Mouse (Mus musculus) regulatory T cell (primary cell): ENCODE measurements around the gene Cct2.

Experiments
- in situ Hi-C: fragments of 300-600 bp; cut with MboI, MseI; formaldehyde crosslinking; loops from one replicate; pipeline ENCODE4 v1.15.1; 2025; ENCODE audit warnings: high pct_unique_total_duplicates

Gene Cct2

DNA sequence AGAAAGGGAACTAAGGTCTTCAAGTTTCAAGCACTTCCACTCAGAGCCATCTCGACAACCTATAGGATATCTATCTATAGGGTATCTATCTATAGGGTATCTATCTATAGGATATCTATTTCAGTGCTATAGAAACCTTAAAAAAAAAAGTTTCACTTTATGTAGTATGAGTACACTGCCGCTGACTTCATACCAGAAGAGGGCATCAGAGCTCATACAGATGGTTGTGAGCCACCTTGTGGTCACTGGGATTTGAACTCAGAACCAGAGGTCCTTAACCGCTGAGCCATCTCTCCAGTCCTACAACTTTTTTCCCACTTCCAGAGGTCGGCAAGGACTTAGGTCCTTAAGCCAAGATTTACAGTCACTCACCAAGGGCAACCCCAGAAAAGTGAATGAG, 7.9 kb downstream of the Cct2 start:
- in situ Hi-C loops: loop anchor here (10.0 kb wide), 2 partner anchors 649 to 1631 kb away; no protein-coding TSS in a partner anchor

GRCm38 (mm10) chr10:117049961-117050597, 13.5 kb downstream of the Cct2 start:
- in situ Hi-C loops: loop anchor here (10.0 to 25.0 kb wide), 3 partner anchors 162 to 1625 kb away; partner anchors contain the start of gene Yeats4

- in situ Hi-C loops: loop anchor here (25.0 kb wide), 1 partner anchor 163 kb away; the partner anchor contains the start of gene Yeats4
Measured at GRCm38 (mm10) chr10:117049253-117049652, 14.4 kb downstream of the Cct2 start.

DNA sequence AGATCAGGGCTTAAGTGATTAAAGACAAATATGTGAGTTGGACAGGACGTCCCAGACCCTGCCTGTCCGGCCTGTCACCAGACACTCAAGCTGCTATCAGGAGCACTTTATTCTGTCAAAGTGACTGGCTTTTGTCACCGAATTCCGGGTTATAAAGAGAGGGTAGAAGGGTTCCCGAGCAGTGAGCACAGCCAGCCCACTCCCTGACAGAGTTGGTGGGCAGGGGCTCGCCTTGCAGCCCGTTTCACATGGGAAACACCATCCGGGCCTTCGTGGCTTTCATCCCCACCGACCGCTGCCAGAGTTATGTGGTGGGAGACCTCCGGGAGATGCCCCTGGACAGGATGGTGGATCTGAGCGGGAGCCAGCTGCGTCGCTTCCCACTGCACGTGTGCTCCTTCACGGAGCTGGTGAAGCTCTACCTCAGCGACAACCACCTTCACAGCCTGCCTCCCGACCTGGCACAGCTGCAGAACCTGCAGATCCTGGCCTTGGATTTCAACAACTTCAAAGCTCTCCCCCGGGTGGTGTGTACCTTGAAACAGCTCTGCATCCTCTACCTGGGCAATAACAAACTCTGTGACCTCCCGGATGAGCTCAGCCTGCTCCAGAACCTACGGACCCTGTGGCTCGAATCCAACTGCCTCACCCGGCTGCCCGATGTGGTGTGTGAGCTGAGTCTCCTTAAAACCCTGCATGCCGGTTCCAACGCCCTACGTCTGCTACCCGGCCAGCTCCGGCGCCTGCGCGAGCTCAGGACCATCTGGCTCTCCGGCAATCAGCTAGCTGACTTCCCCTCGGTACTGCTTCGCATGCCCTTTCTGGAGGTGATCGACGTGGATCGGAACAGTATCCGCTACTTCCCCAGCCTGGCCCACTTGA, 18.2 kb downstream of the Cct2 start, which contains the start of gene Lrrc10:
Lrrc10 (plus strand) TSS at position 167 of the 882 bp plus-strand sequence.
- in situ Hi-C loops: loop anchor here (25.0 kb wide), 1 partner anchor 167 kb away; the partner anchor contains the start of gene Yeats4

DNA sequence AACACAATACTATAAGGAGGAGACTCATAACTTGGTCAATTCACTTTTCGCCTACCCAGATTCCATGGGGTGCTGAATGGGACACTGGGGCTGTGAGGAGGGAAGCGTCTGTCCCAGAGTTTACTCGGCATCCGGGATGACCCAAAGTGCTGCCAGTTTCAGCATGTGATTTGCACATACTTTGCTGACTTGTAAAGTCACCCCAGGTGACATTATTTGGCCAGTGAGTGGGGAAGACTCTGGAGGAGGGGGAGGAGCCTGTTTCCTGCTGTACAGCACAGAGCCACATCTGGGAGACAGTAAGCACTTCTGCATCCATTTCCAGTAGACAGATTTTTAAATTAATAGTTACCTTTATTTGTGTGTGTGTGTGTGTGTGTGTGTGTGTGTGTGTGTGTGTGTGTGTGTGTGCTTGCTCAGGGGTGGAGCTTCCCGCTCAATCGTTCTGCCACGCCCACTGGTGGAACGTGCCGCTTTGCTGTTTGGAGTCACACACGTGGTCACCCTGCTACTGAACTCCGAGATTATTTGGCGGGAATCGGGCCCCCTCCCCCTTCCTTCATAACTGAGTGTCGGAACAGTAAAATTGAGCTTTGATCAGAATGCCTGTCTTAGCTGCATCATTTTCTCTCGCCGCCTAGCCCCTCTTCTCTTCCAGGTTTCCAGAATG, 20.0 kb downstream of the Cct2 start:
- in situ Hi-C loops: loop anchor here (25.0 kb wide), 1 partner anchor 169 kb away; the partner anchor contains the start of gene Yeats4

DNA sequence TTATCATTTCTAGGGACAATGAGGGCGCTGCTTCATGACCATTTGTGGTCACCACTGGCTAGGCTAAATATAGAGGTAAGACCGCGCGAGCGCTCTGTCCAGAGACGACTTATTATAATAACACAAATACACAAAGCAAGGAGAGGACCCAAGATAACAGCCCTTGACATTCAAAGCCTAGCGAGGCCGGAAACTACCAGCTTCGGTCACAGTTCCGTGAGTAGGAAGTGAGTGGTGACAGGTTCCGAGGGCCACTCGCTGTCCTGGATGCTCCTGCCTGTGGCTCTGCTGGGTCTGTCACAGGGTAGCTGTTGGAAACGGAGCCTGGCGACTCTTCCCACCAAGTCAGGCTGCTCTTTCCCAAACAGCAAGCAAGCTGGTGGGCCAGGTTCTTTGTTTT, 21.3 kb downstream of the Cct2 start:
- in situ Hi-C loops: loop anchor here (25.0 kb wide), 1 partner anchor 170 kb away; the partner anchor contains the start of gene Yeats4

- in situ Hi-C loops: loop anchor here (25.0 kb wide), 1 partner anchor 172 kb away; the partner anchor contains the start of gene Yeats4
Measured at GRCm38 (mm10) chr10:117040355-117040754, 23.3 kb downstream of the Cct2 start.

DNA sequence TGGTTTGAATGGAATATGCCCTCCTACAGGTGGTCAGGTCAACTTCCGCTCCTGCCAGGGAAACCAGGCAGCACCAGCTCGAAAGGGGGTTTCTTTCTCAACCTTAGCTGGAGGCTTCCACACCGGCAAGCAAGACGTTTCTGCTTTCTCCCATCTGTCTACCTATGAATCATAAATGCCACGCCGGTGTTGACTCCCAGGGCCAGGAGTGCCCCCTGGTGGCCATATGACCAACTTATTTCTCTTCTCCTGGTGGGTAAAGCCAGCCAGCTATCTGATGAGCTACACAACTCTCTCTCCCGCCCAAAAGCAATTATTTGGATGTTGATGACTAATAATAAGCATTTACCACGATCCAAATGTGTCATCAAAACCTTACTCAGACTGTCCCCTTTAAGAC, 29.8 kb downstream of the Cct2 start:
- in situ Hi-C loops: loop anchor here (25.0 kb wide), 1 partner anchor 179 kb away; the partner anchor contains the start of gene Yeats4

- in situ Hi-C loops: loop anchor here (25.0 kb wide), 1 partner anchor 181 kb away; the partner anchor contains the start of gene Yeats4
Measured at GRCm38 (mm10) chr10:117031160-117031559, 32.5 kb downstream of the Cct2 start.

DNA sequence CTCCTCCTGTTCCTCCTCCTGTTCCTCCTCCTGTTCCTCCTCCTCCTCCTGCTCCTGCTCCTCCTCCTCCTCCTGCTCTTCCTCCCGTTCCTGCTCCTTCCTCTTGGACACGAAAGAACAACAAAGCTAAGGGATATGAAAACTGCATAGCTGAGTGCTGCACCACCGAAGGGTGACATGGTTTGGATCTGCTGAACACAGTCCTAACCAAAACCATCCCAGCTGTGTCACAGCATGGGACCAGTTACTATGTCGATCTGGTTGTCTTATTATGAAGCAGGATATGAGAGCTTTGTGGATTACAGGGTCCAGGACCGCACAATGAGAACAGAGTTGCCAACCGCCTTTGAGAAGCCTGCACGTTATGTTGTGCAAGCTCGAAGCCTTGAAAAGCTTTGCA, 37.4 kb downstream of the Cct2 start:
- in situ Hi-C loops: loop anchor here (25.0 kb wide), 1 partner anchor 186 kb away; the partner anchor contains the start of gene Yeats4

- in situ Hi-C loops: loop anchor here (25.0 kb wide), 1 partner anchor 187 kb away; the partner anchor contains the start of gene Yeats4
Measured at GRCm38 (mm10) chr10:117025776-117026175, 37.8 kb downstream of the Cct2 start.

DNA sequence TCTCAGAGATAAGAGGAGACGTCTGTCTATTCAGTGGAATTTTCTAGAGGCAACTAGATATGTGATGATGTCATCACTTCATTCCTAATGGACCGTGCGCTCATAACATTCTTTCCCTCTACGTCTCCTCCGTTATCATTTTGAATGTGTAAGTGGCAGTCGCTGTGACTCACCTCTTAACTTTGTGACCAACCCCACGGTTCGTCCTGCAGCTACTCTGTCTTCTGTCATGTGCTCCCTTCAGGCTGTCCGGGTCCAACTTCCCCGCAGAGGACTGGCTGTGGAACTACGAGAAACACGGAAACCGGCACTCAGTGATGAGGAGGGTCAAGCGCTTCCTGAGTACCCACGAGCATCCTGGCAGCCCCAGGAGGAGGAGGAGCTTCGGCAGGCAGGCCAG, 39.9 kb downstream of the Cct2 start:
- in situ Hi-C loops: no loop called here

DNA sequence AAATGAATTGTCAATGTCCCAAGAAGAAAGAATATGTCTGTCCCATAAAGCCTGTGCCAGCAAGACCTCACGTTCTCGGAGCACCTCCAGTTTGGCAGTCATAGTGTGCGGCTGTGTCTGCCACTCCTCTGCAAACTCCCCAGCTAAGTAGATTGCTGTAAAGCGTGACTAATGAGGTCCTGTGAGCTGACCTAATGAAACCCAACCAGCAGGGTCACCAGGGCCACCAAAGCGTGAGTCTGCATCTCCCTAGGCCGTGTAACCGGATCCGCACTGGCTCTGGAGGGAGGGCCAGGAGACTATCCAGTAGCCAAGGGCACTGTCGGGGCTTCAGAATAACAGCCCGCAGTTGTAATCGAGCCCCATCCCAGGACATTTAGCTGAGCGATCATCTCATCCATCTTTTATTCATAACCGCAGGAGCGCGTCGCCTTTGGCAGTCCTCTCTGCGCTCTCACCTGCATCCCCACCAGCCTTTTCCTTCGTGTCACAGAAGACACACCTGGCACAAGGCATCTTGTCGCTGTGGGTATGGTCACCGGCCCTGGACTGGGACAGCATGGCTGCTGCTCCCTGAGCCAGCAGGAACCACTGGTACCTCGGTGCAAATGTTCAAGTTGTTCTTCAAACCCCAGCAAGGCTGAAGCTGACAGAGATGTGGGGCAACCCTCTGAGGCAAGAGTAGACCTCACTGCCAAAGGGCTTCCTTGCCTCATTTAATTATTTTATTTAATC, 42.4 kb downstream of the Cct2 start:
- in situ Hi-C loops: no loop called here

DNA sequence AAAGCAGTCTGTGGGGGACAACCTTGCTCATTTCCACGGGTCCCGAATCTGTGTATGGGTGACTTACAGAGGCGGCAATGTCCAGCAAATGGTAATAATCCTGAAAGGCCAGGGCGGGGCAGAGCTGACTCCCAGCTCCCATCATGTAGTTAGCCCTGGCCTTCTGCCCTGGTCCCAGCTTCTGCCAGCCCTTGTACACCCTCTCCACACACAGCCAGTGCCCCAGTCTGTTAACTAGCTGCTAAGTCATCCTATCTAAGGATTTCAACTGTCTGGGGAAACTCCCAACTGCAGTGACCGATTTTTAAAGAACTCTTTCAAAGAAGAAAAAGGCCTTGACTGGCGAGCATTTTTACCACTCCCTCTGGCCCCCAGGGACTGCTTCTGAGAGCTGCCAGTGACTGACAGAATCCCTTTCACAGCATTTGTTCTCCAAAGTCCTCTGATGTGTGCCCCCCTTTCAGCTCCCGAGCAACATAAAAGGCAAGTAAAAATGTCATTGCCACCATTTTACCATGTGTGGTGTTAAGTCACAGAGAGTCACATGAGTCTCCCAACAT, 45.3 kb downstream of the Cct2 start:
- in situ Hi-C loops: no loop called here

GRCm38 (mm10) chr10:117014565-117014964, 49.0 kb downstream of the Cct2 start:
- in situ Hi-C loops: no loop called here

GRCm38 (mm10) chr10:117013689-117014390, 49.8 kb downstream of the Cct2 start:
- in situ Hi-C loops: no loop called here

- in situ Hi-C loops: no loop called here
Measured at GRCm38 (mm10) chr10:117011047-117011446, 52.6 kb downstream of the Cct2 start.

DNA sequence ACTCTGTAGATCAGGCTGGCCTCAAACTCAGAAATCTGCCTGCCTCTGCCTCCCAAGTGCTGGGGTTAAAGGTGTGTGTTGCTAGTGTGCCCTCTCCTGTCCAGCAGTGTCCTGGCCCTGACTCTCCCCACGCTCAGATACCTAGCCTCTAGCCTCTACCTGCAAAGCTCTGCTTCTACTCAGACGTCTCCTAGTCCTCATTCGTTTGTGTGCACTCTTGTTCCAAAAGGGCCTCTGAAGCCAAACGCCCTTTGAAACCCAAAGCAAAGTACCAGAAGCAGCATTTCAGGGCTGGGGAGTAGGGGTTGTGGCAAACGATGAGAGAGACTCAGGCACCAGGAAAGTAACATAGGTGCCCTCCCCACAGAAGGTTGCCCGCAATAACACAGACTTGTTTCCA, 53.9 kb downstream of the Cct2 start:
- in situ Hi-C loops: no loop called here

DNA sequence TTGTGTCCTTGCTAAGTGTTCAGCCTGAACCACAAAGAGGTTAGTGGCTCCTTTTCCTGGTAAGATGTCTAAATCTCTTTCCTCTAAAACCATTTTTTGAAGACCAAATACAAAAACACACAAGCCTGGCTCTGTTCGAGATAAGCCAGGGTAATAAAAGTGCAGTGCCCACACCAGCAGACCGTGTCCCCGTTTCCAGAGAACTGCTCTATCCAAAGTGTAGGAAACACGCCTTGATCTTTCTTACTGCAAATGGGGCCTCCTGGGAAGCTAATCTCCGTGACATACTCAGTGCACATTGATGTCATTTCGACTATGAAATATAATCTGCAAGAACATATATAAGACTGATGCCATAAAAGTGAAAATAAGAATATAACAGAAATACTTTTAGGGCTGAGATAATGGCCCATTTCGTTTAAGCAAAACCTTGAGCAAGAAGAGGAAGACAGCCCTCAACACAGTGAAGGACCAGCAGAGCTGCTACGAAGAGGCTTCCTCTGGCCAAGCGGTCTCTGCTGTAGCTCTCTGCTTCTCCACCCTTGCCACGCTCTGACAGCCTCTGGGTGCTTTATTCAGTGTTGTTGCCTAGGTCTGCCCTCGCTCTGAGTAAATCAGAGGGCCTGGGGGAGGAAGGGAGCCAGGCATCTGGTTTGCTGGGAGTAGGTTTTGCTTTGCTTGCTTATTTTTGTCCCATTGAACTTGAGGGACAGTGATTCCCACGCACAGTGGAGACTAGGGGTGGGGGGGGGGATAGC, 57.7 kb downstream of the Cct2 start:
- in situ Hi-C loops: no loop called here
